Mouse (Mus musculus) mouse embryonic stem cell (cell line): Measurements from ENCODE around the gene Vmn1r160.
"Not testable (repeated sequence)": the region's sequence is repeated elsewhere in the genome, so short reads cannot be mapped to it uniquely, and the experiment has no call there.

Source experiments
- in situ Hi-C, 2 experiments: fragments of 300-500 bp; cut with MboI; formaldehyde crosslinking; loops; 1 replicate in 1 of 2; 3 replicates in 1 of 2; pipeline ENCODE4 v1.14.3; 2019 to 2020; ENCODE audit warnings: low sequenced_read_pairs in 2 of 2, low pct_unique_long_range_greater_than_20kb in 1 of 2, mixed read lengths in 1 of 2; ENCODE audit not compliant: unreplicated experiment in 1 of 2

The Vmn1r160 gene

GRCm38 (mm10) chr7:22870924-22871323 is at the start of gene Vmn1r160:
Gene Vmn1r160 (plus strand): TSS chr7:22871224.
- in situ Hi-C loops: not testable (repeated sequence)

GRCm38 (mm10) chr7:22843505-22843904 is 27.5 kb upstream of the Vmn1r160 start, which contains the start of gene Vmn1r159:
Gene Vmn1r159 (minus strand): TSS chr7:22843605.
- in situ Hi-C loops: not testable (repeated sequence)
